Mouse (Mus musculus): Measurements from ENCODE around the gene Dlg2.

DNA sequence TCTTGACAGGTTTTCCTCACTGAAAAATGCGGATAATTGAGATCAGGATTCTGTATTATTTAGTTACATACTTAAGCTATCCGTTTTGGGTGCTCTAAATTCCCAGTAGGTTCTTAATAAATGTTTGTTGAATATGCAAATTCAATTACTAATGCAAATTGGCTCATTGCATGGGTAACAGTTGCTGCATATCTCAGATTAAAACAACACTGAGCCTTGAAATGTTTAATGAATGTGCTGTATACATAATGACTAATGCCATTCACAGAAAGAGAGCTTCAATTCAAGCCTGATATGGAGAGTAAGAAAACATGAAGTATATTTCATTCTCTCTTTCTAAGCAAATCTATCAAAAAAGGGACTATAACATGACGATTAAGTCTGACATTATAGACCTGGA is 1039.8 kb downstream of the Dlg2 start:
- TF ChIP-seq POLR2A (IDR thresholded peaks at IDR 0.05; ENCODE audit: borderline replicate concordance, insufficient read depth, low read length) (no peak), CTCF (IDR thresholded peaks at IDR 0.05; ENCODE audit: borderline replicate concordance, insufficient read depth, low read depth, low read length) (no peak)
